Mouse (Mus musculus): Measurements from ENCODE around the gene Parn. TPM values are rescaled to one million over a fixed set of nuclear protein-coding genes. Genes with fewer than 3 reads are reported as not detected.
"Not testable (repeated sequence)": the region's sequence is repeated elsewhere in the genome, so short reads cannot be mapped to it uniquely, and the experiment has no call there.

The Parn gene
- polyA plus RNA-seq, 1 experiment: 15.8 TPM

DNA sequence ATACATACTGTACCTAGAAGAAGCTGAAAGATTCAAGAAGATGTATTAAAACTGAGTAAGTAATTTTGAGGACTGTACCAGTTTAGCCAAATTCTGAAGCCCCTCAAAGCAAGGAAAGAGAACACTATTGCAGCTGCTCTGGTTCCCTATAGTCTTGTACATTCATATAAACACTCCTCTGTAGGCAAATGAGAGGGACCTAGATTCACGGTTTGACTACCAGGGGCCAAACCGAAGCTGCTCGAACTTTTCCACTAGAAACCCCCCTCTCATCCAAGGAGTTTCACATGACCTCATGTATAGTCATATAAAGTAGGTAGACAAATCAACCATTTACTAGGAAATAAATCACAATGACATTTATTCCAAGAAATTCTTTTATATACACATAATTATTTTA, 9.1 kb downstream of the Parn start:
- H3K36me3 ChIP-seq (ENCODE audit: control insufficient read depth, insufficient read depth): peaks cover 58% of the 10 kb centered on the region
- no peak overlapping the region for H3ac ChIP-seq (ENCODE audit: control insufficient read depth, insufficient read length, low read depth)

DNA sequence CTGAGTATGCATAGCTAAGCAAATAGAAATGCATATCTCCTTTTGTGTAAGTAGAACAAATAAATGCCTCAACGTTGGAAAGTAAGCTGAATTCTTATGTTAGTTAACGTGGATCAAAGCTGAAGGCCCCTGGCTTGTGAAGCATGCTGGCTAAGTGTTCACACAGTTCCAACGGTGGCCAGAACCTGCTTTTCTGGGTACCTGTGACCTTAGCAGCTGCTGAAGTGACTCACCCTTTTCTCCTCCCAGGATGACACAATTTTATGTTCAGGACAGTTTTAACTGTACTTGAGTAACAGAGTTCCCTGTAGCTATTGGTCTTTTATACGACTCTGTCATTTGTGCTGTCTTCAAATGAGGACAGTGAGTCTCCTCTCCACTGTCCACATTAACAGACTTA, 22.0 kb downstream of the Parn start:
- TF ChIP-seq CEBPB (IDR thresholded peaks at IDR 0.05; ENCODE audit: low read depth) (no peak), MYOD1 (IDR thresholded peaks at IDR 0.05; ENCODE audit: control insufficient read depth, insufficient read length, low read depth) (no peak), FOSL1 (IDR thresholded peaks at IDR 0.05; ENCODE audit: insufficient read depth, low read length, poor library complexity, severe bottlenecking) (no peak), USF1 (IDR thresholded peaks at IDR 0.05; ENCODE audit: low read depth) (no peak), MYOG (IDR thresholded peaks at IDR 0.05; ENCODE audit: control insufficient read depth, extremely low read depth, insufficient read length) (no peak), CTCF (IDR thresholded peaks at IDR 0.05; ENCODE audit: control insufficient read depth, insufficient read depth, insufficient read length) (no peak), MAX (IDR thresholded peaks at IDR 0.05) (no peak)

More for the DNA sequence above, 9.1 kb downstream of the Parn start:
- H3K79me2 ChIP-seq (ENCODE audit: control insufficient read depth, insufficient read depth): no peaks in the 10 kb centered on the region
- no peaks in the 10 kb centered on the region for H3K27me3 ChIP-seq (ENCODE audit: control insufficient read depth, insufficient read depth, insufficient read length)
- no peak for TF ChIP-seq MYOG (IDR thresholded peaks at IDR 0.05; ENCODE audit: control insufficient read depth, extremely low read depth, insufficient read length)
- H3K79me3 ChIP-seq (ENCODE audit: low read depth): no peaks in the 10 kb centered on the region
- H3K4me3 ChIP-seq (ENCODE audit: insufficient read depth, poor library complexity, severe bottlenecking): no peak overlapping the region

DNA sequence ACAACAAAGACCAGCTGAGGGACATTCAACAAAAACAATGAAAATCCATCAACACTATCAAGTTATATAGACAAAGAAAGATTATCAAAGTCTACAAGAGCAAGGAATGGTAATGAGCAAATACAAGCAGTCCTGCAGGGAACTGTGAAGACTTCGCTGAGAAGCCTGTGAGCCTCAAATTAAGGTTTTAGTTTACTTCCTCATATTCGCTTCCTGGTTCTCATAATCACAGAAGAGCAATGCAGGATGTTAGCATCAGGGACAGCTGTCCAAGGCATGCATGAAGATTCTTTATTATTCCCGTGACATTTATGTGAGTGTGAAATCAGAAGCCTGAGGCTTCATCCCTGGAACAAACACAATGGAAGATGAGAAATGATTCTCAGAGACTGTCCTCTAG, 23.5 kb downstream of the Parn start:
- Histone ChIP-seq H3ac (ENCODE audit: control insufficient read depth, insufficient read length, low read depth) (no peak overlapping the region), H3K79me2 (ENCODE audit: control insufficient read depth, insufficient read depth) (no peaks in the 10 kb centered on the region), H3K79me3 (ENCODE audit: low read depth) (no peaks in the 10 kb centered on the region), H3K27me3 (ENCODE audit: control insufficient read depth, insufficient read depth, insufficient read length) (no peaks in the 10 kb centered on the region), H3K36me3 (ENCODE audit: control insufficient read depth, insufficient read depth) (peaks cover 9% of the 10 kb centered on the region), H3K4me3 (ENCODE audit: insufficient read depth, poor library complexity, severe bottlenecking) (no peak overlapping the region)
- TF ChIP-seq MYOG (IDR thresholded peaks at IDR 0.05; ENCODE audit: control insufficient read depth, extremely low read depth, insufficient read length) (no peak), MAX (IDR thresholded peaks at IDR 0.05) (no peak), CTCF (IDR thresholded peaks at IDR 0.05; ENCODE audit: control insufficient read depth, insufficient read depth, insufficient read length) (no peak), CEBPB (IDR thresholded peaks at IDR 0.05; ENCODE audit: low read depth) (no peak), MYOD1 (IDR thresholded peaks at IDR 0.05; ENCODE audit: control insufficient read depth, insufficient read length, low read depth) (no peak)

More for the DNA sequence above, 22.0 kb downstream of the Parn start:
- no peaks in the 10 kb centered on the region for H3K27me3 ChIP-seq (ENCODE audit: control insufficient read depth, insufficient read depth, insufficient read length)
- no peak overlapping the region for H3K4me3 ChIP-seq (ENCODE audit: insufficient read depth, poor library complexity, severe bottlenecking)
- H3K79me2 ChIP-seq (ENCODE audit: control insufficient read depth, insufficient read depth): no peaks in the 10 kb centered on the region
- H3K79me3 ChIP-seq (ENCODE audit: low read depth): no peaks in the 10 kb centered on the region
- peaks cover 19% of the 10 kb centered on the region for H3K36me3 ChIP-seq (ENCODE audit: control insufficient read depth, insufficient read depth)
- H3ac ChIP-seq (ENCODE audit: control insufficient read depth, insufficient read length, low read depth): no peak overlapping the region

DNA sequence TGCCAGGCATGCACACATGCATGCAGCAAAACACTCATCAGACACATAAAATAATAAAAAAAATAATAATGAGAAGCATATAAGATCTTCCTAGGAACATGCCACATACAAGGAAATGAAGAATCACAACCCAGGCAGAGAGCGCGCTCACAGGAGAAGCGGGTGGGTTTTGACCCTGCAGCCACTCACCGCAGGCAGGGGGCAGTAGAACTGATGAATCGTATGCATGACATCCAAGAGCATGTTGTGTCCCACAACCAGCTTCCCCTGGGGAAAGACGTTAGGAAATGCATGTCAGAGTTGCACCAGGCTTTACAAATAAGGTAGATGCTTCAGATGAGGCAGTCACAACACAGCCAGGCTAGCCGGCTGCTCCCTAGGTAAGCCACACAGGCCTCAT, 27.9 kb downstream of the Parn start:
- TF ChIP-seq CEBPB (IDR thresholded peaks at IDR 0.05; ENCODE audit: low read depth) (no peak), MYOD1 (IDR thresholded peaks at IDR 0.05; ENCODE audit: control insufficient read depth, insufficient read length, low read depth) (no peak), MAX (IDR thresholded peaks at IDR 0.05) (no peak), CTCF (IDR thresholded peaks at IDR 0.05; ENCODE audit: control insufficient read depth, insufficient read depth, insufficient read length) (no peak), MYOG (IDR thresholded peaks at IDR 0.05; ENCODE audit: control insufficient read depth, extremely low read depth, insufficient read length) (no peak), FOSL1 (IDR thresholded peaks at IDR 0.05; ENCODE audit: insufficient read depth, low read length, poor library complexity, severe bottlenecking) (no peak), USF1 (IDR thresholded peaks at IDR 0.05; ENCODE audit: low read depth) (no peak)
- Histone ChIP-seq H3K79me3 (ENCODE audit: low read depth) (no peaks in the 10 kb centered on the region), H3K27me3 (ENCODE audit: control insufficient read depth, insufficient read depth, insufficient read length) (no peaks in the 10 kb centered on the region), H3K79me2 (ENCODE audit: control insufficient read depth, insufficient read depth) (no peaks in the 10 kb centered on the region), H3K4me3 (ENCODE audit: insufficient read depth, poor library complexity, severe bottlenecking) (no peak overlapping the region), H3ac (ENCODE audit: control insufficient read depth, insufficient read length, low read depth) (no peak overlapping the region), H3K36me3 (ENCODE audit: control insufficient read depth, insufficient read depth) (peaks cover 13% of the 10 kb centered on the region)

DNA sequence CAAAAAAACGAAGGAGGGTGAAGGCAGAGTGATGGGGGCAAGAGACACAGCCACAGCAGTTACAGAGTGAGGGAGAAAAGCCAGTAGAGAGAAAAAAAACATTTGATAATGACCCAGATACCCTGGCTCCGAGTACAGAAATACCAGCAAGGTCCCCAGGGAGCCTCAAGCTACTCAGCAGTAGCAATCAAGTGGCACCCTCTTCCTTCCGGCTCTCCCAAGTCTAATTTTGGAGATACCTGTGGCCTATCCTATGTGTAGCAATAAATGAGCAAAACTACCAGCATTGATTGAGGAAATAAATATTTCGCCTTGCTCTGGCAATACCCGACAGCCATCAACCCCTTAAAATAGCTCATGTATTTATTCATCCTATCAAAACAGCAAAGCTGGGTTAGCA, 28.5 kb downstream of the Parn start:
- Histone ChIP-seq H3ac (ENCODE audit: control insufficient read depth, insufficient read length, low read depth) (no peak overlapping the region), H3K36me3 (ENCODE audit: control insufficient read depth, insufficient read depth) (peaks cover 12% of the 10 kb centered on the region), H3K27me3 (ENCODE audit: control insufficient read depth, insufficient read depth, insufficient read length) (no peaks in the 10 kb centered on the region), H3K79me2 (ENCODE audit: control insufficient read depth, insufficient read depth) (no peaks in the 10 kb centered on the region), H3K4me3 (ENCODE audit: insufficient read depth, poor library complexity, severe bottlenecking) (no peak overlapping the region), H3K79me3 (ENCODE audit: low read depth) (no peaks in the 10 kb centered on the region)
- TF ChIP-seq MYOG (IDR thresholded peaks at IDR 0.05; ENCODE audit: control insufficient read depth, extremely low read depth, insufficient read length): no peak
- TF ChIP-seq CEBPB (IDR thresholded peaks at IDR 0.05; ENCODE audit: low read depth): no peak
- TF ChIP-seq FOSL1 (IDR thresholded peaks at IDR 0.05; ENCODE audit: insufficient read depth, low read length, poor library complexity, severe bottlenecking): no peak
- TF ChIP-seq MYOD1 (IDR thresholded peaks at IDR 0.05; ENCODE audit: control insufficient read depth, insufficient read length, low read depth): no peak
- no peak for TF ChIP-seq USF1 (IDR thresholded peaks at IDR 0.05; ENCODE audit: low read depth)
- no peak for TF ChIP-seq MAX (IDR thresholded peaks at IDR 0.05)

DNA sequence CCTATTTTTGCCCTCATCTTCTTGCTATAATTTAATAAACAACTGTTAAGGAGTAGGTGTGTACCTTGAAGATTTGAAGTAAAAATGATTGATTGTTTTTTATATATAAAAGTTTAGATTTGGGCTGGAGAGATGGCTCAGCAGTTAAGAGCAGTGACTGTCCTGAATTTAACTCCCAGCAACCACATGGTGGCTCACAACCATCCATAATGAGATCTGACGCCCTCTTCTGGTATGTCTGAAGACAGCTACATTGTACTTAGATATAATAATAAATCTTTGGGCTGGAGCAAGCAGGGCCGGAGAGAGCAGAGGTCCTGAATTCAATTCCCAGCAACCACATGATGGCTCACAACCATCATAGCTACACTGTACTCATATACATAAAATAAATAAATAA, 29.8 kb downstream of the Parn start:
- H3ac ChIP-seq (ENCODE audit: control insufficient read depth, insufficient read length, low read depth); H3K4me3 ChIP-seq (ENCODE audit: insufficient read depth, poor library complexity, severe bottlenecking); H3K79me3 ChIP-seq (ENCODE audit: low read depth); H3K36me3 ChIP-seq (ENCODE audit: control insufficient read depth, insufficient read depth); H3K79me2 ChIP-seq (ENCODE audit: control insufficient read depth, insufficient read depth); H3K27me3 ChIP-seq (ENCODE audit: control insufficient read depth, insufficient read depth, insufficient read length): not testable (repeated sequence)

Data from C2C12 (cell line).